Comparison of ENCODE assay signal across 25 mouse cellular contexts in genomic region chr12:31369118-31369517, GRCm38 (mm10). TPM values are rescaled to one million over a fixed set of nuclear protein-coding genes. Genes with fewer than 3 reads are reported as not detected.
DNase-seq lines count a peak whose midpoint lies in the region; ATAC-seq lines count a peak whose summit lies in the region.
"Had no signal": no experiment of that assay in that cellular context is flagged by ENCODE, and none has a peak within 500 bp of the region (broad histone marks: within the 10 kb centered on the region; RNA-seq: fewer than 3 reads in every experiment).

No protein-coding gene starts in this region.

- peak; percentile 19 for DNase-seq in heart, adult 11 months
- DNase-seq in heart, adult 18-20 months = no peak
- DNase-seq in heart, postnatal 10 days = no peak
- DNase-seq in retina, embryonic 14.5 days (ENCODE audit: low spot score) = peak; percentile 21
- DNase-seq in retina, postnatal 1 day = no peak
- DNase-seq in adrenal gland, postnatal 10 days = no peak
- DNase-seq: cerebellum, adult 18-20 months; cerebellum, postnatal 14 days; kidney, adult 11 months; kidney, postnatal 36 days; liver, postnatal 0 days; thymus, adult 2 months; thymus, postnatal 4 days had no signal

- H3K4me1 ChIP-seq in heart, embryonic 15.5 days (replicated peaks) = peaks cover 22% of the 10 kb centered on the region
- H3K4me1 ChIP-seq: embryonic facial prominence, embryonic 15.5 days; hindbrain, embryonic 13.5 days; kidney, embryonic 15.5 days; limb, embryonic 12.5 days; stomach, embryonic 15.5 days had no signal

- 64% methylated on average over 1 of the region's 1 CpGs for WGBS in heart, embryonic 15.5 days

- H3K27me3 ChIP-seq in heart, embryonic 15.5 days = no peaks in the 10 kb centered on the region
- H3K27me3 ChIP-seq: embryonic facial prominence, embryonic 15.5 days; hindbrain, embryonic 13.5 days; kidney, embryonic 15.5 days; limb, embryonic 12.5 days; stomach, embryonic 15.5 days had no signal

- no peak overlapping the region for H3K4me2 ChIP-seq in heart, embryonic 15.5 days
- H3K4me2 ChIP-seq: embryonic facial prominence, embryonic 15.5 days; hindbrain, embryonic 13.5 days; kidney, embryonic 15.5 days; limb, embryonic 12.5 days; liver, embryonic 11.5 days; stomach, embryonic 15.5 days had no signal

- no peak overlapping the region for H3K9ac ChIP-seq in heart, embryonic 15.5 days
- H3K9ac ChIP-seq: embryonic facial prominence, embryonic 15.5 days; hindbrain, embryonic 13.5 days; kidney, embryonic 15.5 days; limb, embryonic 12.5 days; liver, postnatal 0 days; stomach, embryonic 15.5 days had no signal

- no peaks in the 10 kb centered on the region for H3K9me3 ChIP-seq in heart, embryonic 15.5 days (replicated peaks)
- H3K9me3 ChIP-seq: embryonic facial prominence, embryonic 15.5 days; hindbrain, embryonic 13.5 days; kidney, embryonic 15.5 days; limb, embryonic 12.5 days; stomach, embryonic 15.5 days had no signal

- ATAC-seq in heart, embryonic 15.5 days (replicated peaks; ENCODE audit: insufficient number of reproducible peaks, insufficient read depth, low FRiP score, low read depth) = 0 out of 2 replicates have a peak, but pooled peaks have one; percentile 45
- ATAC-seq: CD4-positive, CD25-positive, alpha-beta regulatory T cell, adult 4 months; forebrain, embryonic 14.5 days; liver, postnatal 0 days; lung, postnatal 0 days had no signal

- H3K4me3 ChIP-seq in heart, embryonic 15.5 days = no peak overlapping the region
- H3K4me3 ChIP-seq: embryonic facial prominence, embryonic 15.5 days; hindbrain, embryonic 13.5 days; kidney, embryonic 15.5 days; limb, embryonic 12.5 days; stomach, embryonic 15.5 days had no signal

- intact Hi-C loops in heart, postnatal 10 days (cut with DNase I) = no loop called here

- H3K36me3 ChIP-seq in heart, embryonic 15.5 days = no peaks in the 10 kb centered on the region
- H3K36me3 ChIP-seq: embryonic facial prominence, embryonic 15.5 days; hindbrain, embryonic 13.5 days; kidney, embryonic 15.5 days; limb, embryonic 12.5 days; stomach, embryonic 15.5 days had no signal

- peak overlapping the region; percentile 54 for H3K27ac ChIP-seq in heart, embryonic 15.5 days
- H3K27ac ChIP-seq: embryonic facial prominence, embryonic 15.5 days; hindbrain, embryonic 13.5 days; kidney, embryonic 15.5 days; limb, embryonic 12.5 days; stomach, embryonic 15.5 days had no signal

RNA-seq across cellular contexts. Expression of gene Dld, which starts 17.9 kb away (rescaled TPM):
- 100 to 1,000 TPM; 445 to 463 TPM for total RNA-seq in heart, adult 18-20 months (2021)
- 185 and 235 TPM in 2 replicates for polyA plus RNA-seq in heart, embryonic 15.5 days (2015; fragmentation: Nextera tagmentation; extraction: Ambion mirVana)
- total RNA-seq in heart, postnatal 10 days (2021) = 100 to 1,000 TPM; 373 to 380 TPM
- total RNA-seq in adrenal gland, postnatal 10 days (2021) = 100 to 1,000 TPM; 475 to 479 TPM

RNA-seq across cellular contexts. Expression of gene Slc26a3, which starts 21.6 kb away (rescaled TPM):
- 1 to 10 TPM in 1 of 2 experiments, under 1 TPM in 1; 0.67 to 1.5 TPM for total RNA-seq in heart, adult 18-20 months (2021)
- polyA plus RNA-seq in heart, embryonic 15.5 days (2015; fragmentation: Nextera tagmentation; extraction: Ambion mirVana) = 0.09 TPM in 1 of 2 replicates, not detected in the other
- total RNA-seq in heart, postnatal 10 days (2021) = 1 to 10 TPM; 1.4 to 1.5 TPM
- under 1 TPM; 0.51 TPM for total RNA-seq in adrenal gland, postnatal 10 days (2021)
- total RNA-seq: gastrocnemius, adult 8-10 months; midbrain, postnatal 0 days had no signal
- polyA plus RNA-seq: CD4-positive, CD25-positive, alpha-beta regulatory T cell, adult 4 months; hindbrain, embryonic 13.5 days; limb, embryonic 12.5 days; liver, embryonic 11.5 days; lung, postnatal 0 days had no signal

Comparison
In these comparisons a context has a peak if more than half of its experiments do, and no peak if none do; other contexts are left out.
1. DNase-seq: peak in heart, adult 11 months (single experiment) and retina, embryonic 14.5 days (single experiment); none in heart, adult 18-20 months (0 of 2), heart, postnatal 10 days (0 of 2), retina, postnatal 1 day (single experiment) and adrenal gland, postnatal 10 days (single experiment).